Mouse (Mus musculus): Measurements from ENCODE around the gene Hif3a.

The Hif3a gene

DNA sequence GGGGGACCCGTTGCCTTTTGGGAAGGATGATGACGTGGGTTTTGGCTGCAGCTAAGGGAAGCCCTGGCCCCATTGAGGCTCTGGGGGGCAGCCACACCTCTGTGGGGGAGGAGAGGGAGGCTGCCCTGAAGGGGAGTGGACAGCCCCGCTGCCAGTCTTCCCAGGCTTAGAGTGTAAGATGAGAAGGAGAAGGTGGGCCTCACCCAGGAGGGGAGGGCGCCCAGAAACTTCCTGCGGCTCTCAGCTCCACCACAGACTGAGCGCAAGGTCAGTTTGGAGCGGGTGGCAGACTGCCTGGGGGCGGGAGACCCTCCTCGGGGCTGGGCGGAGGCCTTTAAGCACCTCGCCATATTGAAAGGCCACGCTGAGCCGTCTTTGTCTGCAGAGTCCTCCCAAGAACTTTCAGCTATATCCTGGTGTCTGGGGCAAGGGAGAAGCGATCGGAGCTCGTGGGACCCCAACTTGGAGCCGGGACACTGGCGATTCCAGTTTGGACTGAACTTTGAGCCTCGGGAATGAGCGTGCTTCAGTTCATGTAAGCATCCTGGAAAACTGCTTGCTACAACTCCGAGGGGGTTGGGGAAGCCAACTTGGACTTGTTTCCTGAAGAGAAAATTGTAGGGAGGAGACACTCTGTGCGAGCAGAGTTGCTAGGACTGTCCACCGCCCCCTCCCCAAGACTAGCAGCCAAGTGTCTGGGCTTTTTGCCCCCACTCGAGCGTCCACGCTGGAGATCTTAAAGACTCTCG, 68.4 kb downstream of the Hif3a start:
- DNase-seq (ENCODE audit: inconsistent age in 2 of 2, low spot score in 1 of 2) = peak; percentile 93 to 94

DNA sequence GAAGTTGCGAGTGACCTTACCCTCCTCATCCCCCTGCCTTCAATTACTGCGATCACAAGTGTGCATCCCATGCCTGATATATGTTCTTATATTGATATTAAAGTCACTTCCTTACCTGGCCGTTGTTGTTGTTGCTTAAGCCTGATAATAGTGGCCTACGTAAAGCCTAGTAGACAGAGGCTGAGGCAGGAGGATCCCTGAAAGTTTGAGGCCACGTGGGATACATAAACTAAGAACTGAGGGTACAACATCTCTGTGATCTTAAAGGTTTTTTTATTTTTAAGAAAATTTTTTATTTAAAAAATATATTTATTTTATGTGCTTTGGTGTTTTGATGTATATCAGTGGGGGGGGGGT, 69.8 kb downstream of the Hif3a start, which contains the start of gene Ccdc8:
TSS of gene Ccdc8 (plus strand) at position 258 of the 357 bp plus-strand sequence.
- no peak for DNase-seq (ENCODE audit: inconsistent age in 2 of 2, low spot score in 1 of 2)

DNA sequence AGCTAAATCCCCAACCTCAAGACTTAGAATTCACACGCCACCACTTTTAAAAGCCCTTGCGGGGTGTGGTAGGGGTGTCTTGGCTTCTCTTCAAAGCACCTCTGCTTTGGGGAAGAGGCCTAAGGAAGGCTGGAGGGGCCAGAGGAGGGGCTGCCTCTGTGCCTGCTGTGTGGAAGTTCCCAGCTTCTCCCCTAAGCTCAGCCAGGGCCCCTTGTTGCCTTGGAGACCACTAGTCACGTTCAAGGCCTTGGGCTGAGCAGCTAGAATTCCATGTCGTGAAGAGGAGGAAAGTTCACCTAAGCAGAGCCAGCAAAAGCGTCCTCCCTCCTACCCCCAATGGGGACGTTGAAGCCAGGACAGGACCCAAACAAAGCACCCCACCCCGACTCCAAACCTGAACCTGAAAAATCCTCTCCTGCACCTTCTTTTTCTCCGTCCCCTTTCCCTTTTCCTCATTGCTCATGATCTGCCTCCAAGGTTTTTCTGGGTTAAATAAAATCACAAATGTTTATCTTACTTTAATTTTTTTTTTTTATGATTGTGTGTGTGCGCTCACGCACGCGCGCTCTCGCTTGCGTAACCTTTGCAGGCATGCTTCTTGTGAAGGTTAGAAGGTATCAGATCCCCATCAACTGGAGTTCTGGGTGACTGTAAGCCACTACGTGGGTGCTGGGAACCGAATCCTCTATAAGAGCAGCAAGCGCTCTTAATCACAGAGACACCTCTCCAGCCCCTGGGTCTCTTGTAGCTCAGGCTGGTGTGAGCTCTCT, 70.4 kb downstream of the Hif3a start:
- peak; percentile 75 to 86 for DNase-seq (ENCODE audit: inconsistent age in 2 of 2, low spot score in 1 of 2)

DNA sequence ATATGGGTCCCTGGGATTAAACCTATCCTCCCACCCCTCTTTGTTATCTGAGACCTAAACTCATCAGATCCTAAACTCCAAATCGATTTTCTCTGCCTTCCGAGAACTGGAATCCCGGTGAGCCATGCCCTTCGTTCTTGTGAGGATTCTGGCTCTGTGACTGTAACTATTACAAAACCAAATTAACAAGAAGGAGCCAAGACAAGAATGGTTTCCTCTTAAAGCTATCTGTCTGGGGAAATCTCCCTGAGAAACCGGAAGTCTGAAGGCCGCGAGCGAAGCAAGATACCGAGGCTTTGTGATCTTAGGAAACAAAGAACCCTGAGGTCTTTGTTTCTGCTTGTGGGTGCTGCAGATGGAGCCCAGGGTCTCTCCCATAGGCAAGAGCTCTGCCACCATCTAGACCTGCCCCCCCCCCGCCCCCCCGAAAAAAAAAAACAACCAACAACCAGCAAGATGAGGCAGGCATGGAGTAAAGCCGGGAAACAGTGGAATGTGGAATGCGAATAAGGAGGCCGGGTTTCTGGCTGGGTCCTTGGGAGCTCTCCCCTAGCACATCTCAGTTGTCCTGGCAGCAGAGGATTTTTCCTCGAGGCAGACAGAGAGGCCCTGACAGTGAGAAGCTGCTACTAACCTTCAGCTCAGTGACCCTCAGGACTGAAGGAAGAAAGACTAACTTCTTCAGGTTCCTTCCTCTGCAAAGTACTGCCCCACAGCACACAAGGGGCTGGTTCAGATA, 72.1 kb downstream of the Hif3a start:
- peak in 1 of 2 experiments; percentile 63 for DNase-seq (ENCODE audit: inconsistent age in 2 of 2, low spot score in 1 of 2)

DNA sequence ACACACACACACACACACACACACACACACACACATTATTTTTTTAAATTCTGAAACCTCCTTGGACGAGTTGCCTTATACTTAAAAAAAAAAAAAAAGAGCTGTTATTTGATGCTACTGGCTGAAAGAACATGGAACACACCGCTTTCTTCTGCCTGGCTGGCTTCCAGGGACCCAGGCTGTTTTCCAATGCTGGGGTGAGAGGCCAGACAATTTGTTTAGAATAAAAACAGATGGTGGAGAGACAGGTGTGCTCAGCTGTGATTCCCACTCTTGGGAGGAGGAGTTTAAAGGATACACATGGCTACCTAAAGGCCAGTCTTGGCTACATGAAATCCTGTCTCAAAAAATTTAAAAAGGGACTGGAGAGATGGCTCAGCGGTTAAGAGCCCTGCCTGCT, 73.8 kb downstream of the Hif3a start:
- peak; percentile 64 to 69 for DNase-seq (ENCODE audit: inconsistent age in 2 of 2, low spot score in 1 of 2)

DNA sequence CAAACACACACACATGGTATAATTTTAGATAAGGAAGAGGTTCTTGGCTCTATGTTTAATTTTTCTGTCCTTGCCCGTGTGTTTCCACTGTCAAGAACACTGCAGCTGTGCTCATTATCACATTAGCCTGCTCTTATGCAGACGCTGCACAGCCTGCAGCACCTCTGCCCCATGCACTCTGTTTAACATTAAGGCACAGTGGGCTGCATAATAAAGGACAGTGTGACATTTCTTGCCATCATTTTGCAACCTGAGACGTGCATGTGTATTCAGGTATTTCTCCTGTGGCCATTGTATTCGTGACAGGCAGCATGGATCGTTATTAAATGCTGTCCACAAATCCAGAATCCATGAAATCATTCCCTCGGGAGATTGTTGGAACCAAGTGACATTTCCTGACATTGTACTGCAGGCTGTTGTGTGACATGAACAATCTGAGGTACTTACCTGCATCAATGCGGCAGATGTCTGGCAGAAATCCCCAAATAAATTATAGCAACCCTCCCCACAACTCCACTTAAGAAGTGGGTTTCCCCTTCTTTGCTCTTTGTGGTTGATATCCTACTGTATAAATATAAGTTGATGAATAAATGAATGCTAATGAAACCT, 74.6 kb downstream of the Hif3a start:
- DNase-seq (ENCODE audit: inconsistent age in 2 of 2, low spot score in 1 of 2) = no peak

DNA sequence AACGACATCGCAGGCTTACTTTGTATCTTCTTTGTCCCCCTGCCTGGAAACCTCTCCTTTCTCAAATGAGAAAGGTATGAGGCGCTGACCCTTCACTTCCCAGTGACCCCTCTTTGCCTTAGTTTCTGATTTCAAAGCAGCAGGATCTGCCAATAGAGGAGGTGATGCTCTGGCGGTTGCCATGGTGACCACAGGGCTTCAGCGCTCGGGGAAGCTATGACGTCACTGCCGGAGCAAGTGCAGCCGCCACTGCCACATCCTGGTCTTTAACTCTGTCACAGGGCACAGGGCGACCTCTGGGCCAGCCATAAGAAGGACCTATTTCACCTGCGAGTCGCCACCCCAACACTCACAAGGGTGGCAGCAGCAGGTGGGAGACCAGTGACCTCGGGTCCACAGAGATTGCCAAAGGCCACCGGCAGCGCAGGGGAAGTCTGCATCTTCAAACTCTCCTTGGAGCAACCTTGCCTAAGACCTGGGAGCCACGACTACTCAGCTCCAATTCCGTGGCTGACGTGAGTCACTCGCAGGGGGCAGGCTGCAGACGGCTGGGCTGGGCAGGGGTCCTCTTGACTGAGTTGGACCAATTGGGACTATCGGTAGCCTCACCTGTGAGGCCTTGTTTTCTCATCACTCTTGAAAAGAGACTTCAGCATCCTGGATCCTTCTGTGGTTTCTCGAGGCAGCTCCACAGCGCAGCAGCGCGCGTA, 79.2 kb downstream of the Hif3a start, which contains the start of gene Gm42372:
TSS of gene Gm42372 (plus strand) at position 228 of the 710 bp plus-strand sequence.
- peak; percentile 68 to 74 for DNase-seq (ENCODE audit: inconsistent age in 2 of 2, low spot score in 1 of 2)

All from adrenal gland, adult (tissue).